Mouse (Mus musculus) lung, postnatal 14 days (tissue): ENCODE results near the gene Cracr2b.
"Not testable (repeated sequence)": the region's sequence is repeated elsewhere in the genome, so short reads cannot be mapped to it uniquely, and the experiment has no call there.

Experiments
- DNase-seq: peaks from one replicate; pipeline ENCODE4 v3.0.0; 2021

The Cracr2b gene

GRCm38 (mm10) chr7:141433517-141434400 is 27.1 kb upstream of the Cracr2b start:
- DNase-seq = no peak

- DNase-seq = peak; percentile 25
Observed at GRCm38 (mm10) chr7:141434464-141434863, 26.4 kb upstream of the Cracr2b start.

GRCm38 (mm10) chr7:141435129-141435855 is 25.6 kb upstream of the Cracr2b start:
- DNase-seq = peak; percentile 64

- no peak for DNase-seq
Observed at GRCm38 (mm10) chr7:141435856-141436522, 24.9 kb upstream of the Cracr2b start.

- DNase-seq = no peak
Observed at GRCm38 (mm10) chr7:141436523-141436892, 24.4 kb upstream of the Cracr2b start.

- peak; percentile 81 for DNase-seq
Observed at GRCm38 (mm10) chr7:141437178-141438120, 23.4 kb upstream of the Cracr2b start, which contains the start of gene Slc25a22. Gene Slc25a22 (minus strand): TSS chr7:141437892.

GRCm38 (mm10) chr7:141438201-141438968 is 22.5 kb upstream of the Cracr2b start:
- no peak for DNase-seq

- DNase-seq = no peak
Observed at GRCm38 (mm10) chr7:141439140-141439679, 21.7 kb upstream of the Cracr2b start.

GRCm38 (mm10) chr7:141439811-141440210 is 21.1 kb upstream of the Cracr2b start:
- DNase-seq = no peak

- peak; percentile 78 for DNase-seq
Observed at GRCm38 (mm10) chr7:141440613-141441012, 20.3 kb upstream of the Cracr2b start.

- no peak for DNase-seq
Observed at GRCm38 (mm10) chr7:141441460-141441859, 19.4 kb upstream of the Cracr2b start.

- no peak for DNase-seq
Observed at GRCm38 (mm10) chr7:141442199-141442598, 18.7 kb upstream of the Cracr2b start.

GRCm38 (mm10) chr7:141443081-141443821 is 17.6 kb upstream of the Cracr2b start:
- no peak for DNase-seq

GRCm38 (mm10) chr7:141443828-141444237 is 17.1 kb upstream of the Cracr2b start, which contains the start of gene Pidd1:
Gene Pidd1 (minus strand): TSS chr7:141444025.
- DNase-seq = peak; percentile 69

GRCm38 (mm10) chr7:141446374-141446773 is 14.5 kb upstream of the Cracr2b start:
- DNase-seq = not testable (repeated sequence)

- DNase-seq = peak; percentile 92
Observed at GRCm38 (mm10) chr7:141447110-141447991, 13.5 kb upstream of the Cracr2b start, which contains the start of gene Rplp2. Gene Rplp2 (plus strand): TSS chr7:141447370.

GRCm38 (mm10) chr7:141451928-141452327 is 9.0 kb upstream of the Cracr2b start:
- DNase-seq = no peak

GRCm38 (mm10) chr7:141453636-141454035 is 7.3 kb upstream of the Cracr2b start:
- DNase-seq = no peak

GRCm38 (mm10) chr7:141454967-141455551 is 5.8 kb upstream of the Cracr2b start, which contains the start of gene Pnpla2:
Gene Pnpla2 (plus strand): TSS chr7:141455198.
- peak; percentile 98 for DNase-seq
